Mouse (Mus musculus): ENCODE data around the gene Eno2. TPM values are rescaled to one million over a fixed set of nuclear protein-coding genes. Genes with fewer than 3 reads are reported as not detected.

Eno2 gene
- polyA plus RNA-seq, 1 experiment from 2014 or later: 4.5 TPM

DNA sequence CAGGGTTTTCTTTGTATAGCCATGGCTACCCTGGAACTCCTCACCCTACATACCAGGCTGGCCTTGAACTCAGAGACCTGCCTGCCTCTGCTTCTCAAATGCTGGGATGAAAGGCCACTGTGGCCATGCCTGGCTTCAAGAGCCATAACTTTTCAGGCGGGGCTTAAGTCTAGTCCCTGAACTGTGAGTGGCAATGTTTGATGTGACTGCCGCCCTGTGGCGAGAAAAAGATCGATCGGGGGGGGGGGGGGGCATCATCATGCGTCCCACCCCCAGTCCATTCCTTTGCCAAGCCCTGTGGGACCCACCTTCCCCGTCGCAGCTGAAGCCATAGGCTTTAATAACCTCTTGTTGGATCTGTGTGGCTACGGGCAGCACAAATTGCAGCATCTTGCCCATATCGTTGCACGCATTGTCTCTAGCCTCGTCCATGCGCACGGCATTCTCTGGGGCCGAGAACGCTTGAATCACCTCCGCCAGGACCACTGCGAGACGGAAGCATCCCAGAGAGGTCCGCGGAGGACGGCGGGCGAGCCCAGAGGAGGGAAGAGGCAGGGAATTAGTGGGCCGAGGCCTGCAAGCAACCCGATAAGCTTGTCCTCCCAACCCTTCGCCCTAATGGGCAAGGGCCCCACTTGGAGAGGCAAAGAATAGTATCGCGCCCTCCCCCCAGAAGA, 29.1 kb downstream of the Eno2 start:
- H3K27me3 ChIP-seq (ENCODE audit: control insufficient read depth, insufficient read depth, low read length): no peaks in the 10 kb centered on the region
- H3K27ac ChIP-seq (ENCODE audit: low read depth, low read length): peak overlapping the region; percentile 99
- H3K4me1 ChIP-seq (ENCODE audit: control insufficient read depth, insufficient read depth, low read length): peaks cover 22% of the 10 kb centered on the region
- WGBS: under 1% methylated on average over 29 of the region's 29 CpGs
- peak; percentile 10 for ATAC-seq (ENCODE audit: low FRiP score)
- H3K9ac ChIP-seq (ENCODE audit: low read length): peak overlapping the region; percentile 96
- H3K9me3 ChIP-seq (ENCODE audit: control insufficient read depth, low read length): no peaks in the 10 kb centered on the region
- peak; percentile 97 for DNase-seq (ENCODE audit: low spot score, missing footprints)
- H3K4me3 ChIP-seq (ENCODE audit: low read depth, low read length): peak overlapping the region; percentile 56
- H3K36me3 ChIP-seq (ENCODE audit: control insufficient read depth, insufficient read depth, low read length): peaks cover 8% of the 10 kb centered on the region; the same call in 1 of the 2 replicates
- peak overlapping the region; percentile 82 for H3K4me2 ChIP-seq

DNA sequence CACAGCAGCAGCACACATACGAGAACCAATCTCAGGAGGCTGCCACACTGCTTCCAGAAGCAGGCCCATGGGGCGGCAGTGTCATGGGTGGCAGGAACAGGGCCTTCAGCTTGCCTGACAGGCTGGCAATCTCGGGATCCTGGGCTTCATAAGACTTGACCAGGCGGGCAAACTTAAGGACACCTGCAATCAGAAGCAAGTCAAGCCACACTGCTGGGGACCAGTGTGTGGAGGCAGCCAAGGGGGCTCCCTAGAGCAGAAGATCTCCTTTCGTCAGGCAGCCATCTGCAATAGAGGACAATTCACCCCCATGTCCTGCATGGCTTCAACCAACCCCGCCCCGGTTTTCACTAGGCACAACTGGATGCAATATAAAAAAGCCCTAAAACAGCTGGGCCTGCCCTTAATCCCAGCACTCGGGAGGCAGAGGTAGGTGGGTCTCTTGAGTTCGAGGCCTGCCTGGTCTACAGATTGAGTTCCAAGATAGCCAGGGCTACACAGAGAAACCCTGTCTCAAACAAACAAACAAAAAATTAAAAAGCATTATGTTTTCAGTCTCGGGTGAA, 30.2 kb downstream of the Eno2 start:
- Histone ChIP-seq H3K4me3 (ENCODE audit: low read depth, low read length) (no peak overlapping the region), H3K27ac (ENCODE audit: low read depth, low read length) (no peak overlapping the region), H3K27me3 (ENCODE audit: control insufficient read depth, insufficient read depth, low read length) (no peaks in the 10 kb centered on the region), H3K4me2 (no peak overlapping the region), H3K4me1 (ENCODE audit: control insufficient read depth, insufficient read depth, low read length) (peaks cover 19% of the 10 kb centered on the region), H3K36me3 (ENCODE audit: control insufficient read depth, insufficient read depth, low read length) (peaks cover 4% of the 10 kb centered on the region; the same call in 1 of the 2 replicates), H3K9me3 (ENCODE audit: control insufficient read depth, low read length) (no peaks in the 10 kb centered on the region), H3K9ac (ENCODE audit: low read length) (peak overlapping the region; percentile 2; the same call in 1 of the 2 replicates)
- DNase-seq (ENCODE audit: low spot score, missing footprints) (no peak), ATAC-seq (ENCODE audit: low FRiP score) (no peak)
- WGBS: 81% methylated on average over 10 of the region's 10 CpGs

DNA sequence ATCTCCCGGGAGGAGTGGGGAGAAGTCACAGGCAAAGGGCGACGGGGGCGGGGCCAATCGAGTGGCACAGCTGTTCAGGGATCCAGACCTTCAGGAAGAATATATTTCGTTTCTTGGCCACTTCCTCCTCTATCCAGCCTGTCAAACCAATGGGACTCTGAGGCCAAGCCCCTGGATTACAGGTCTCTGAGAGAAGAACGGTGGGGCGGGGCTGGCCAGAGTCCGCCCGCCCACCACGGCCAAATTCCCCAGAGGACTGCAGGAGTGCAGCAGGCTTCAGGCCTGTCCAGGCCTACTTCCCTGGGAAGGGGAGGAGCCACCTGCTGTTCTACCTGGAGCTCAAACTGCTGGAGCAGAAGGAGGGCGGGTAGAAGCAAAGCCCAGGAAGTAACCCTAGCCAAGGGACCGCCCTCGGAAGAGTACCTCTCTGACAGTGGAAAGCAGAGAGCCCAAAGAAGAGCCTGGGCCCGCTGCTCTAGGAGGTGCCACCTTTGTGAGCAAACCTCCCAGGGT, 30.9 kb downstream of the Eno2 start, which contains the start of gene Ptpn6:
Gene Ptpn6, minus strand, starts transcription at position 204 of the 513 bp plus-strand sequence.
- Histone ChIP-seq H3K27me3 (ENCODE audit: control insufficient read depth, insufficient read depth, low read length) (no peaks in the 10 kb centered on the region), H3K27ac (ENCODE audit: low read depth, low read length) (no peak within 1 kb of the TSS), H3K9ac (ENCODE audit: low read length) (peak within 1 kb of the TSS; percentile 2; the same call in 1 of the 2 replicates), H3K4me2 (no peak within 1 kb of the TSS), H3K36me3 (ENCODE audit: control insufficient read depth, insufficient read depth, low read length) (0 out of 2 replicates have a peak, but pooled peaks cover 4% of the 10 kb centered on the region), H3K4me3 (ENCODE audit: low read depth, low read length) (no peak within 1 kb of the TSS), H3K9me3 (ENCODE audit: control insufficient read depth, low read length) (no peaks in the 10 kb centered on the region), H3K4me1 (ENCODE audit: control insufficient read depth, insufficient read depth, low read length) (peaks cover 19% of the 10 kb centered on the region)
- no peak for ATAC-seq (ENCODE audit: low FRiP score)
- WGBS: 29% methylated on average over 15 of the region's 15 CpGs
- DNase-seq (ENCODE audit: low spot score, missing footprints): peak; percentile 80

DNA sequence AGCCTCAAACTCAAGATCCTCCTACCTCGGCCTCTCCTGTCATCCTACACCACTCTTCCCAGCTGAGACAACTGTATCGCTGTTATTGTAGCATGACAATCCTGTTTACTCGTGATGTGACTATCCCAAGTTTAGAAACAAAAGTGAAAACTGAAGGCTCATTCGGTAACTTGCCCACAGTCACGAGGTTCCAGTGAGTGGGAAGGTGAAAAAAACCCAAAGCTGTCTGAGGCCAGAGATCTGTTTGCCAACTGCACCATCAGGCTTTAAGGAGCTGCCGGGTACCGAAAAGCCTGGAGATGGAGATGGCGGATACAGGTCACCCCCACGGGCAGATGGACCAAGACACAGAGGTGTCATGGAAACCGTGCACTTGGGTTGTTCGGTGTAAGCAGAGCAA, 32.4 kb downstream of the Eno2 start:
- Histone ChIP-seq H3K27me3 (ENCODE audit: control insufficient read depth, insufficient read depth, low read length) (no peaks in the 10 kb centered on the region), H3K4me1 (ENCODE audit: control insufficient read depth, insufficient read depth, low read length) (peaks cover 17% of the 10 kb centered on the region), H3K9ac (ENCODE audit: low read length) (no peak overlapping the region), H3K36me3 (ENCODE audit: control insufficient read depth, insufficient read depth, low read length) (no peaks in the 10 kb centered on the region), H3K4me2 (no peak overlapping the region), H3K27ac (ENCODE audit: low read depth, low read length) (no peak overlapping the region), H3K4me3 (ENCODE audit: low read depth, low read length) (no peak overlapping the region), H3K9me3 (ENCODE audit: control insufficient read depth, low read length) (no peaks in the 10 kb centered on the region)
- ATAC-seq (ENCODE audit: low FRiP score) (no peak), DNase-seq (ENCODE audit: low spot score, missing footprints) (no peak)
- WGBS: 93% methylated on average over 11 of the region's 11 CpGs

DNA sequence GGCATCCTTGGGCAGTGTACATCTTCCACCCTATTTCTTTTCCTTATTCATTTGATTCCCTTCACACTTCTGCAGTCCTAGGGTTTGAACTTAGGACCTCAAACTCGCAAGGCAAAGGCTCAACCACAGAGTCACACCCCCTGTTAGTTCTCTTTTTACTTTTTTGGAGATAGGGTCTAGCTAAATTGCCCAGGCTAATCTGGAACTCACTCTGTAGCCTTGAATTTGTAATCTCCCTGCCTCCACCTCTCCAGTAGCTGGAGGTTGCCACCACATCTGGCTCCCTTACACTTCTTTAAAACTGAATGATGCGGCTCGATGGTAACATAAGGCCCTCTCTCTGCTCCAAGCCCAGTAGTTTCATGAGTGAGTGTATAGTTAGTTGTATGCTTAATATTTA, 35.1 kb downstream of the Eno2 start:
- Histone ChIP-seq H3K9ac (ENCODE audit: low read length) (no peak overlapping the region), H3K27ac (ENCODE audit: low read depth, low read length) (no peak overlapping the region), H3K4me2 (no peak overlapping the region), H3K4me3 (ENCODE audit: low read depth, low read length) (no peak overlapping the region), H3K9me3 (ENCODE audit: control insufficient read depth, low read length) (no peaks in the 10 kb centered on the region), H3K27me3 (ENCODE audit: control insufficient read depth, insufficient read depth, low read length) (no peaks in the 10 kb centered on the region), H3K4me1 (ENCODE audit: control insufficient read depth, insufficient read depth, low read length) (peaks cover 6% of the 10 kb centered on the region), H3K36me3 (ENCODE audit: control insufficient read depth, insufficient read depth, low read length) (no peaks in the 10 kb centered on the region)
- 88% methylated on average over 3 of the region's 3 CpGs for WGBS
- no peak for ATAC-seq (ENCODE audit: low FRiP score)
- DNase-seq (ENCODE audit: low spot score, missing footprints): no peak

DNA sequence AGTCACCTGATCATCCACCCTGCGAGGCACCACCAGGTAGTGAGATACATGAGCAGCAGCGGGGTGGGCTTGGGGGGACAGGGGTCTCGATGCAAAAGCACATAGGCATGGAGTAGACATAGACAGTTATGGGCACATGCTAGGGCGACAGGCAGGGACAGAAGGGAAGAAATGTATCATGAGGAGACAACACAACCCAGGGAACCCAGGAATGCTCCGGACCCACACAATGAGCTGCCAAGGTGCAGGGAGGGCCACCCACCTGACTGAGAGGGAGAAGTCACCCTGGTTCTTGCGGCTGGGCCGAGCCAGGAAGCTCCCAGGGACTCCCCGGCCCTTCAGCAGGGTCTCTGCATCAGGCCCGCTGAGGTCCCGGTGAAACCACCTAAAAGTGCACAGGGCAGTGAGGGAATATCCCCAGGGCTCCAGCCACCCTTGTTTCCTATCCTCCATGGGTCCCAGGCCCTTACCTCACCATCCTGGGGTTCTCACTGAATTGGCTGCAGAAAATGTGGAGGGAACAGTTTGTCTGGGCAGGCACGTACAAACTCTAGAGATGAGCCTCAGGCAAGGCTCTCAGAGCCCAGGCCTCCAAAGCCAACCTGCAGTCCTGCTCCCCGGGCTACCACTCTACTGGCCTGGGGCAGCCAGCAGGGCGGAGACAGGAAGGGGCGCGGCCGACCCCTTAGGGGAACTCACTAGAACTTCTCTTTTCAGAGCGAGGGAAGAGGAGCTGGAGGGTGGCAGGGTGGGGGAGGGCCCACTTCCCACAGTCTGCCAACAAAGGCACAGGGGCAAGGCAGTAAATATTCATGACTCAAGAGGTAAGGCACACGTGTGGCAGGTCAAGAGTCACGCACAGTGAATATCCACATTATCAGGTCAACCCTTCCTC, 36.8 kb downstream of the Eno2 start:
- DNase-seq (ENCODE audit: low spot score, missing footprints): no peak
- H3K4me1 ChIP-seq (ENCODE audit: control insufficient read depth, insufficient read depth, low read length): no peaks in the 10 kb centered on the region
- H3K9ac ChIP-seq (ENCODE audit: low read length): no peak overlapping the region
- no peak; the same call in 1 of the 2 replicates for ATAC-seq (ENCODE audit: low FRiP score)
- no peak overlapping the region for H3K4me3 ChIP-seq (ENCODE audit: low read depth, low read length)
- no peak overlapping the region for H3K27ac ChIP-seq (ENCODE audit: low read depth, low read length)
- WGBS: 56% methylated on average over 19 of the region's 19 CpGs
- no peaks in the 10 kb centered on the region for H3K9me3 ChIP-seq (ENCODE audit: control insufficient read depth, low read length)
- H3K27me3 ChIP-seq (ENCODE audit: control insufficient read depth, insufficient read depth, low read length): no peaks in the 10 kb centered on the region
- no peak overlapping the region for H3K4me2 ChIP-seq
- no peaks in the 10 kb centered on the region for H3K36me3 ChIP-seq (ENCODE audit: control insufficient read depth, insufficient read depth, low read length)

DNA sequence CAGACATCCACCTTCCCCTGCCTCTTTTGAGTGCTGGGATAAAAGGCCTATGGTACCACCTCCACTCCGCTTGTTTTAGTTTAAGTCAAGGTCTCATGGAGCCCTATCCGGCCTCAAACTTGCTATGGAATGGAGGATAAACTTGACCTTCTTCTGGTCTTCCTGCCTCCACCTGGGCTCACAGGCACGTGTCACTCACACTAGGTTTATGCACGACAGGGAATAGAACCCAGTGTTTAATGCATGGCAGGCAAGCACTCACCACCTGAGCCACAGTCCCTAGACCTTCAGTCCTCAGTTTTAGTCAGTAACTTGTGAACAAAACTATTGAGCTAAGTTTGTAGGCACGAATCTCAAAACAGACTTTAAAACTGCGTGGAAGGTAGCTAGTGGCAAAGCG, 38.4 kb downstream of the Eno2 start:
- Histone ChIP-seq H3K4me3 (ENCODE audit: low read depth, low read length) (no peak overlapping the region), H3K9ac (ENCODE audit: low read length) (no peak overlapping the region), H3K27me3 (ENCODE audit: control insufficient read depth, insufficient read depth, low read length) (no peaks in the 10 kb centered on the region), H3K4me2 (no peak overlapping the region), H3K27ac (ENCODE audit: low read depth, low read length) (no peak overlapping the region), H3K36me3 (ENCODE audit: control insufficient read depth, insufficient read depth, low read length) (no peaks in the 10 kb centered on the region), H3K4me1 (ENCODE audit: control insufficient read depth, insufficient read depth, low read length) (no peaks in the 10 kb centered on the region), H3K9me3 (ENCODE audit: control insufficient read depth, low read length) (no peaks in the 10 kb centered on the region)
- ATAC-seq (ENCODE audit: low FRiP score) (no peak), DNase-seq (ENCODE audit: low spot score, missing footprints) (no peak)
- 86% methylated on average over 7 of the region's 7 CpGs for WGBS

DNA sequence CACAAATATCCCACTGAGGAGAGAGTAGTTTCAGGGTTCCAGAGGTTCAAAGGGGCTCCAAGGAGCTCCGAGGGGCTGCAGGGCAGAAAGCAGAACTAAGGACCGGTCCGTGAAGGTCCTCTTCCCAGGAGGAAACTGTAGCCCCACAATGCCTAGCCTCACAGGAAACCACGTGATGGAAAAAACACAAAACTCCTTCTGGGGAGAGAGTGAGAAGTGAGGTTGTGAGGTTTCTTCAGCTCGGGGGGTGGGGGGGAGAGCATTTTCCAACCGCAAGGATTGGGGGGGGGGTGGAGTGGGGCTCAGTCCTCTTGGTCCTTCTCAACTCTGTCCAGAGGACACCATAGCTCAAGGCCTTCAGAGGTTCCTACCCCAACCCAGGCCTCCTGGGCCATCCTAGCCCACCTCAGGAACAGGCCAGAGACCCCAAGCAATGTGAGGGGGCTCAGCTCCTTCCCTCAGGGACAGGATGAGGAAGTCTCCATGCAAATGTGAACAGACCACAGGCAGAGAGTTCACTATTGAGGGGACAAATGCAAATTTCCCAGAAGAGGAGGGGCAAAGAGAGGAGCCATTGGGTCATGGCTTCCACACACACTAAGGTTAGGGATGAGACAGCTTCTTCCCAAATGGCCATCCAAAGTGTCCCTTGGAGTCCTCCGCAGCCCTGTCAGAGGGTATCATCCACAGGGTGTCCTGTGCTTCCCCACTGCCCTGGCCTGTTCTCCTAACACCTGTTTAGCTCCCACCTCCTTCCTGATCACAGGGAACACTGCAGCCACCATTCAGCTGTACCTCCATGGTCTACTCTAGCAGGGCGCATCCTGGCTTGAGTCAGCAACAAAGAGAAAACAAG, 39.4 kb downstream of the Eno2 start:
- Histone ChIP-seq H3K36me3 (ENCODE audit: control insufficient read depth, insufficient read depth, low read length) (no peaks in the 10 kb centered on the region), H3K9ac (ENCODE audit: low read length) (no peak overlapping the region), H3K27me3 (ENCODE audit: control insufficient read depth, insufficient read depth, low read length) (no peaks in the 10 kb centered on the region), H3K4me3 (ENCODE audit: low read depth, low read length) (no peak overlapping the region), H3K27ac (ENCODE audit: low read depth, low read length) (no peak overlapping the region), H3K9me3 (ENCODE audit: control insufficient read depth, low read length) (no peaks in the 10 kb centered on the region), H3K4me2 (no peak overlapping the region), H3K4me1 (ENCODE audit: control insufficient read depth, insufficient read depth, low read length) (no peaks in the 10 kb centered on the region)
- DNase-seq (ENCODE audit: low spot score, missing footprints) (no peak), ATAC-seq (ENCODE audit: low FRiP score) (no peak)
- WGBS: 87% methylated on average over 8 of the region's 8 CpGs
